Mouse (Mus musculus) CH12.LX (cell line): ENCODE measurements around the gene Ntrk2. TPM values are rescaled to one million over a fixed set of nuclear protein-coding genes. Genes with fewer than 3 reads are reported as not detected.

Experiments
- DNase-seq: peaks from one replicate; pipeline ENCODE4 v3.0.0-alpha.2; 2013; ENCODE audit errors: extremely low read depth
- H3K27ac ChIP-seq: 2 replicates; pipeline ENCODE4 v1.5.1; 2012; ENCODE audit warnings: low read depth, mild to moderate bottlenecking, control low read depth, moderate library complexity; ENCODE audit not compliant: insufficient read depth
- H3K27me3 ChIP-seq: replicated peaks from 2 replicates; pipeline ENCODE3; 2012; ENCODE audit warnings: inconsistent platforms
- H3K36me3 ChIP-seq, 2 experiments: replicated peaks in 1 of 2; 2 replicates each; pipeline versions ENCODE3 to v1.6.1; 2012; ENCODE audit warnings: inconsistent platforms in 1 of 2, low read length in 1 of 2, mild to moderate bottlenecking in 1 of 2, mixed read lengths in 1 of 2, moderate library complexity in 1 of 2; ENCODE audit not compliant: control insufficient read depth in 1 of 2, insufficient read depth in 1 of 2
- H3K4me1 ChIP-seq, 2 experiments: 2 replicates each; pipeline ENCODE4 v1.6.1; 2012; ENCODE audit warnings: inconsistent platforms in 1 of 2, moderate library complexity in 1 of 2; ENCODE audit not compliant: insufficient read depth in 2 of 2, control insufficient read depth in 1 of 2
- H3K4me2 ChIP-seq: 2 replicates; pipeline ENCODE4 v1.6.1; 2012; ENCODE audit warnings: low read depth, mild to moderate bottlenecking, control low read depth; ENCODE audit not compliant: poor library complexity, insufficient read depth, severe bottlenecking
- H3K4me3 ChIP-seq, 3 experiments: fragments of 150-350 bp in 1 of 3; sonication (generic) in 1 of 3; replicated peaks in 1 of 3; 2 replicates each; pipeline versions ENCODE3 to v1.5.1; 2011 to 2012; ENCODE audit warnings: low read depth in 2 of 3, low read length in 2 of 3, mild to moderate bottlenecking in 2 of 3, moderate library complexity in 2 of 3, control low read depth in 1 of 3, improper control_type of control experiment in 1 of 3, inconsistent platforms in 1 of 3, mixed read lengths in 1 of 3; ENCODE audit not compliant: poor library complexity in 1 of 3
- H3K79me2 ChIP-seq: replicated peaks from 2 replicates; pipeline ENCODE4 v1.6.1; 2012; ENCODE audit warnings: mild to moderate bottlenecking, moderate library complexity; ENCODE audit not compliant: control insufficient read depth, poor library complexity, insufficient read depth, severe bottlenecking; ENCODE audit errors: extremely low read depth
- H3K9ac ChIP-seq: 2 replicates; pipeline ENCODE4 v1.6.1; 2012; ENCODE audit warnings: low read depth, mild to moderate bottlenecking, control low read depth, moderate library complexity; ENCODE audit not compliant: insufficient read depth
- H3K9me3 ChIP-seq: replicated peaks from 2 replicates; pipeline ENCODE3; 2012; ENCODE audit warnings: low read length, inconsistent platforms, mixed read lengths
- BHLHE40 ChIP-seq: IDR thresholded peaks from 2 replicates; pipeline ENCODE4 v1.6.1; 2011; ENCODE audit warnings: mild to moderate bottlenecking, low read depth, low read length, improper control_type of control experiment
- ELF1 ChIP-seq: IDR thresholded peaks from 2 replicates; pipeline ENCODE4 v1.6.1; 2014; ENCODE audit warnings: low read depth, mild to moderate bottlenecking, inconsistent platforms, low read length, improper control_type of control experiment
- ETS1 ChIP-seq: conservative IDR thresholded peaks from 2 replicates; pipeline ENCODE4 v1.6.1; 2012; ENCODE audit warnings: low read depth, mild to moderate bottlenecking, inconsistent platforms, low read length, improper control_type of control experiment, moderate library complexity
- JUN ChIP-seq: IDR thresholded peaks from 2 replicates; pipeline ENCODE4 v1.6.1; 2011; ENCODE audit warnings: low read depth, mild to moderate bottlenecking, low read length, improper control_type of control experiment, moderate library complexity; ENCODE audit not compliant: insufficient read depth
- JUND ChIP-seq: conservative IDR thresholded peaks from 2 replicates; pipeline ENCODE4 v1.6.1; 2011; ENCODE audit warnings: low read depth, low read length, improper control_type of control experiment
- KAT2A ChIP-seq: IDR thresholded peaks from 2 replicates; pipeline ENCODE4 v1.6.1; 2012; ENCODE audit warnings: low read length, improper control_type of control experiment, inconsistent platforms; ENCODE audit not compliant: insufficient replicate concordance
- MAX ChIP-seq: IDR thresholded peaks from 2 replicates; pipeline ENCODE4 v1.6.1; 2011; ENCODE audit warnings: low read length, improper control_type of control experiment
- MAZ ChIP-seq: IDR thresholded peaks from 2 replicates; pipeline ENCODE4 v1.6.1; 2012; ENCODE audit warnings: low read depth, mild to moderate bottlenecking, inconsistent platforms, low read length, improper control_type of control experiment, moderate library complexity
- NELFE ChIP-seq: IDR thresholded peaks from 2 replicates; pipeline ENCODE4 v1.6.1; 2011; ENCODE audit warnings: low read depth, low read length, improper control_type of control experiment
- SMC3 ChIP-seq: IDR thresholded peaks from 2 replicates; pipeline ENCODE4 v1.6.1; 2011; ENCODE audit warnings: low read depth, low read length, improper control_type of control experiment
- TBP ChIP-seq: conservative IDR thresholded peaks from 2 replicates; pipeline ENCODE4 v1.6.1; 2011; ENCODE audit warnings: low read depth, low read length, improper control_type of control experiment
- TCF12 ChIP-seq: IDR thresholded peaks from 2 replicates; pipeline ENCODE4 v1.6.1; 2014; ENCODE audit warnings: low read depth, mild to moderate bottlenecking, inconsistent platforms, low read length, improper control_type of control experiment
- ZC3H11A ChIP-seq: IDR thresholded peaks from 2 replicates; pipeline ENCODE4 v1.6.1; 2012; ENCODE audit warnings: low read depth, mild to moderate bottlenecking, inconsistent platforms, low read length, improper control_type of control experiment
- ZKSCAN1 ChIP-seq: IDR thresholded peaks from 2 replicates; pipeline ENCODE4 v1.6.1; 2012; ENCODE audit warnings: low read depth, inconsistent platforms, low read length, improper control_type of control experiment, borderline replicate concordance
- ZMIZ1 ChIP-seq: IDR thresholded peaks from 2 replicates; pipeline ENCODE4 v1.6.1; 2012; ENCODE audit warnings: low read depth, mild to moderate bottlenecking, inconsistent platforms, low read length, improper control_type of control experiment
- dilution Hi-C: fragments of 300-500 bp; cut with MboI; formaldehyde crosslinking; loops from 2 replicates; pipeline ENCODE4 v1.14.3; 2020; ENCODE audit warnings: low sequenced_read_pairs; ENCODE audit not compliant: extremely low pct_unique_long_range_greater_than_20kb, extremely low pct_ligation_motif_present
- in situ Hi-C: fragments of 300-500 bp; cut with MboI; formaldehyde crosslinking; loops from 3 replicates; pipeline ENCODE4 v1.14.3; 2019; ENCODE audit warnings: low sequenced_read_pairs, low pct_ligation_motif_present, low pct_unique_long_range_greater_than_20kb, mixed read lengths
- polyA plus RNA-seq: library from polyadenylated mRNA; unstranded; fragments of >175 nt; gene quantifications from 2 replicates; pipeline ENCODE4 v1.2.1, GENCODE M21; 2012; ENCODE audit warnings: low read depth; ENCODE audit not compliant: insufficient read length
- total RNA-seq, 2 experiments: library from RNA; depleted of rRNA; stranded (reverse); fragments of 300-350 nt in 1 of 2; fragments of >200 nt in 1 of 2; gene quantifications; 2 replicates each; pipeline ENCODE4 v1.2.3; 2012 to 2014

Ntrk2 gene
- total and polyA plus RNA-seq, 3 experiments = not detected

- no peak overlapping the region for H3K4me3 ChIP-seq
- no peaks in the 10 kb centered on the region for H3K36me3 ChIP-seq
- H3K4me1 ChIP-seq = no peaks in the 10 kb centered on the region
- dilution Hi-C loops (no loop called here), in situ Hi-C loops (no loop called here)
- DNase-seq = no peak
- H3K79me2 ChIP-seq = no peaks in the 10 kb centered on the region
- H3K27me3 ChIP-seq = no peaks in the 10 kb centered on the region
- TF ChIP-seq MAX (no peak), TBP (no peak), KAT2A (no peak), SMC3 (no peak), MAZ (no peak), JUND (no peak), TCF12 (no peak), ELF1 (no peak), ZKSCAN1 (no peak), JUN (no peak), BHLHE40 (no peak), ETS1 (no peak)
- H3K9me3 ChIP-seq = peaks cover 82% of the 10 kb centered on the region
- no peak overlapping the region for H3K9ac ChIP-seq
- H3K4me2 ChIP-seq = no peak overlapping the region
- H3K27ac ChIP-seq = no peak overlapping the region
Measured at GRCm38 (mm10) chr13:58927186-58927585, 120.8 kb downstream of the Ntrk2 start.

GRCm38 (mm10) chr13:58927656-58928226 is 121.4 kb downstream of the Ntrk2 start:
- DNase-seq = no peak
- Histone ChIP-seq H3K36me3 (no peaks in the 10 kb centered on the region), H3K4me1 (no peaks in the 10 kb centered on the region), H3K9ac (no peak overlapping the region), H3K27me3 (no peaks in the 10 kb centered on the region), H3K4me2 (no peak overlapping the region), H3K27ac (no peak overlapping the region), H3K9me3 (peaks cover 79% of the 10 kb centered on the region), H3K79me2 (no peaks in the 10 kb centered on the region), H3K4me3 (no peak overlapping the region)
- dilution Hi-C loops = no loop called here
- in situ Hi-C loops = no loop called here
- no peak for TF ChIP-seq ZMIZ1
- TF ChIP-seq NELFE = no peak
- TF ChIP-seq ZC3H11A = no peak
